Mouse (Mus musculus) hindbrain, embryonic 11.5 days (tissue): ENCODE results near the gene Nfe2. TPM values are rescaled to one million over a fixed set of nuclear protein-coding genes. Genes with fewer than 3 reads are reported as not detected.
"Not testable (repeated sequence)": the region's sequence is repeated elsewhere in the genome, so short reads cannot be mapped to it uniquely, and the experiment has no call there.

Experiments used
- ATAC-seq: fragments of 200-750 bp; cut with Nextera tagmentation; 2 replicates; pipeline ENCODE4 v1.8.0; 2017; ENCODE audit warnings: mild to moderate bottlenecking, moderate TSS enrichment, moderate library complexity; ENCODE audit not compliant: low FRiP score
- DNase-seq: peaks from one replicate; pipeline ENCODE4 v3.0.0-alpha.2; 2015; ENCODE audit warnings: low spot score
- H3K27ac ChIP-seq: fragments of 300-500 bp; sonication (generic); 2 replicates; pipeline ENCODE4 v1.5.1; 2014; ENCODE audit warnings: mild to moderate bottlenecking, low read depth, low read length
- H3K27me3 ChIP-seq: fragments of 300-500 bp; sonication (generic); 2 replicates; pipeline ENCODE4 v1.6.1; 2014; ENCODE audit warnings: mild to moderate bottlenecking, low read length, moderate library complexity, mixed read lengths; ENCODE audit not compliant: control insufficient read depth, insufficient read depth
- H3K36me3 ChIP-seq: fragments of 300-500 bp; sonication (generic); 2 replicates; pipeline ENCODE4 v1.6.1; 2014; ENCODE audit warnings: mild to moderate bottlenecking, low read length, moderate library complexity, mixed read lengths; ENCODE audit not compliant: control insufficient read depth, insufficient read depth
- H3K4me1 ChIP-seq: fragments of 300-500 bp; sonication (generic); replicated peaks from 2 replicates; pipeline ENCODE4 v1.6.1; 2014; ENCODE audit warnings: low read length, mixed read lengths; ENCODE audit not compliant: control insufficient read depth, insufficient read depth
- H3K4me2 ChIP-seq: fragments of 300-500 bp; sonication (generic); replicated peaks from 2 replicates; pipeline ENCODE4 v1.6.1; 2014; ENCODE audit warnings: mild to moderate bottlenecking, low read depth, low read length
- H3K4me3 ChIP-seq: fragments of 300-500 bp; sonication (generic); 2 replicates; pipeline ENCODE4 v1.5.1; 2014; ENCODE audit warnings: low read depth, low read length
- H3K9ac ChIP-seq: fragments of 300-500 bp; sonication (generic); 2 replicates; pipeline ENCODE4 v1.6.1; 2014; ENCODE audit warnings: low read depth, low read length
- H3K9me3 ChIP-seq: fragments of 300-500 bp; sonication (generic); 2 replicates; pipeline ENCODE4 v1.6.1; 2016; ENCODE audit warnings: low read length; ENCODE audit not compliant: control insufficient read depth
- WGBS: fragments of 180-500 bp; shearing (Covaris S2); extraction: QIAGEN DNeasy Blood & Tissue Kit; methylation state at CpG from one replicate; pipeline ENCODE4 v1.1.7; 2014; 5-methylcytosine and 5-hydroxymethylcytosine counted together
- polyA plus RNA-seq: library from polyadenylated mRNA; unstranded; fragments of >200 nt; fragmentation: Nextera tagmentation; extraction: Ambion mirVana; gene quantifications from 2 replicates; pipeline ENCODE4 v1.2.1, GENCODE M21; 2014

Gene Nfe2
- polyA plus RNA-seq, 1 experiment from 2014 or later: 5.0 TPM

DNA sequence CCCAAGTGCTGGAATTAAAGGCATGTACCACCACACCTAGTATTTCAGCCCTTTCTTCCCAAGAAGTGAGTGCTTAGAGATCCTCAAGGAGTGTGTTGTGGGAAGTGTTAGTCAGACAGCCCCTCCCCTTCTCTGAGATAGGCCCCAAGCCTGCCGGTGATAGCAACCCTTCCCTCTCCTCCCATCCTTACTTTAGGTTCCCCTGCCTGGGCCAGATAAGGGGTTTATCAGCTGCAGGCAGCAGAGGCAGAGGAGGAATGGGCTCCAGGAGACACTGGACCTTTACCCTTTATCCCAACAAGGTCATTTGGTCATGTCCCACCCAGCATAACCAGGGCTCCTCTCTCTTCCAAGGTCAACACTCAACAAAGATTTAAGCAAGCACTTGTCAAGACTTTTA, 6.6 kb downstream of the Nfe2 start:
- Histone ChIP-seq H3K27ac (no peak overlapping the region), H3K9me3 (no peaks in the 10 kb centered on the region), H3K4me2 (no peak overlapping the region), H3K36me3 (peaks cover 12% of the 10 kb centered on the region; the same call in 1 of the 2 replicates), H3K27me3 (0 out of 2 replicates have a peak, but pooled peaks cover 3% of the 10 kb centered on the region), H3K4me3 (no peak overlapping the region), H3K9ac (no peak overlapping the region), H3K4me1 (peaks cover 7% of the 10 kb centered on the region; the same call in 1 of the 2 replicates)
- no peak for ATAC-seq
- 70% methylated on average over 1 of the region's 1 CpGs for WGBS
- no peak for DNase-seq

- H3K27me3 ChIP-seq: 0 out of 2 replicates have a peak, but pooled peaks cover 3% of the 10 kb centered on the region
- H3K27ac ChIP-seq: peak overlapping the region; percentile 11; the same call in 1 of the 2 replicates
- no peaks in the 10 kb centered on the region for H3K9me3 ChIP-seq
- peak; percentile 76 for DNase-seq
- no peak overlapping the region for H3K4me2 ChIP-seq
- H3K9ac ChIP-seq: no peak overlapping the region
- H3K4me1 ChIP-seq: peaks cover 5% of the 10 kb centered on the region; the same call in 1 of the 2 replicates
- peak; percentile 34; the same call in 1 of the 2 replicates for ATAC-seq
- WGBS: 30% methylated on average over 2 of the region's 2 CpGs
- no peak overlapping the region for H3K4me3 ChIP-seq
- H3K36me3 ChIP-seq: peaks cover 19% of the 10 kb centered on the region
Measured at GRCm38 (mm10) chr15:103250195-103250740, 7.9 kb downstream of the Nfe2 start.

- DNase-seq, H3K9me3 ChIP-seq, H3K4me2 ChIP-seq, H3K4me3 ChIP-seq, H3K27me3 ChIP-seq, H3K9ac ChIP-seq, ATAC-seq, H3K4me1 ChIP-seq: not testable (repeated sequence)
- Histone ChIP-seq H3K36me3 (peaks cover 22% of the 10 kb centered on the region), H3K27ac (peak overlapping the region; percentile 33; the same call in 1 of the 2 replicates)
- 83% methylated on average over 6 of the region's 6 CpGs for WGBS
Measured at GRCm38 (mm10) chr15:103249511-103249910, 8.7 kb downstream of the Nfe2 start.

DNA sequence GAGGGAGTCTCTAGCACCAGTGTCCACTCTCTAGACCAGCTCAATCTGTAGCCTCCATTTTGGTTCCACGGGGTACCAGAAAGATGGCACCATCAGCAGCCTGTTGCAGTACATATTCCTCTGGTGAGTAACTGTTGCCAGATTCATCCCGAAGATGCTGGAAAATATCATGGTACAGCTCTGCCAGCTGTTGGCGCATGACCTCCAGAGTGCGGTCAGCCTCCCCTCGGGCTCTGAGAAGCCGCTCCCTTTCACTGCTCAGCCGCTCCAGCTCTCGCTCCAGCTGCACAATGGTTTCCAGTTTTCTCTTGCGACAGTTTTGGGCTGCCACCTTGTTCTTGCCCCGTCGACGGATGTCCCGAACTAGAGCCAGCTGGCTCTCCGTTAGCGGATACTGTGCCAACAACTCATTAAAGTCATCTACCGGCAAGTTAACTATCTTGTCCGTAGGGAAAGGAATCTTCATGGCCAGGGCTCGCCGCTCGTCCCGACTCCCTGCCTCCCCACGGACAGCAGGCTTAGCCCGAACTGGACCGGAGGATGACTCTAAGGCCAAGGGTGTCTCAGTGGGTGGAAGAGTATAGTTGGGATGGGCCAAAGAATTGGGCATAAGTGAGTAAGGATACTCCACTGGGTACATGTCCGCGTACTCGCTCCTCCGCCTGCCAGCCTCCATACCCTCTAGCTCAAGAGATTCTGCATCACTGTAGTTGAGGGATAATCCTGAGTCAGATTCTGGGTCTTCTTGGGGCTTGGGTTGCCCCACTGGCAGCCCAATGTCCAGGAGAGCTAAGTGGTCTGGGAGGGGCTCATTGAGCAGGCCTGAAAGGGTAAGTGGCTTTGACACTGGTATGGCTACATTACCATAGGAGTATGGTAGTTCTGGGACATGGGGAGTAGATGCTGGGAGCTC, 9.5 kb downstream of the Nfe2 start:
- no peak overlapping the region for H3K4me3 ChIP-seq
- H3K9ac ChIP-seq: no peak overlapping the region
- DNase-seq (no peak), ATAC-seq (peak; percentile 28; the same call in 1 of the 2 replicates)
- H3K4me1 ChIP-seq: no peaks in the 10 kb centered on the region
- no peak overlapping the region for H3K4me2 ChIP-seq
- no peaks in the 10 kb centered on the region for H3K27me3 ChIP-seq
- H3K36me3 ChIP-seq: peaks cover 26% of the 10 kb centered on the region
- WGBS: 83% methylated on average over 28 of the region's 28 CpGs
- no peaks in the 10 kb centered on the region for H3K9me3 ChIP-seq
- H3K27ac ChIP-seq: peak overlapping the region; percentile 33; the same call in 1 of the 2 replicates

GRCm38 (mm10) chr15:103247782-103248400, 10.3 kb downstream of the Nfe2 start:
- peaks cover 3% of the 10 kb centered on the region; the same call in 1 of the 2 replicates for H3K4me1 ChIP-seq
- ATAC-seq (0 out of 2 replicates have a peak, but pooled peaks have one; percentile 10), DNase-seq (no peak)
- H3K36me3 ChIP-seq: peaks cover 29% of the 10 kb centered on the region
- H3K4me3 ChIP-seq: no peak overlapping the region
- no peaks in the 10 kb centered on the region for H3K9me3 ChIP-seq
- no peaks in the 10 kb centered on the region for H3K27me3 ChIP-seq
- no peak overlapping the region for H3K4me2 ChIP-seq
- H3K27ac ChIP-seq: no peak overlapping the region
- no peak overlapping the region for H3K9ac ChIP-seq

DNA sequence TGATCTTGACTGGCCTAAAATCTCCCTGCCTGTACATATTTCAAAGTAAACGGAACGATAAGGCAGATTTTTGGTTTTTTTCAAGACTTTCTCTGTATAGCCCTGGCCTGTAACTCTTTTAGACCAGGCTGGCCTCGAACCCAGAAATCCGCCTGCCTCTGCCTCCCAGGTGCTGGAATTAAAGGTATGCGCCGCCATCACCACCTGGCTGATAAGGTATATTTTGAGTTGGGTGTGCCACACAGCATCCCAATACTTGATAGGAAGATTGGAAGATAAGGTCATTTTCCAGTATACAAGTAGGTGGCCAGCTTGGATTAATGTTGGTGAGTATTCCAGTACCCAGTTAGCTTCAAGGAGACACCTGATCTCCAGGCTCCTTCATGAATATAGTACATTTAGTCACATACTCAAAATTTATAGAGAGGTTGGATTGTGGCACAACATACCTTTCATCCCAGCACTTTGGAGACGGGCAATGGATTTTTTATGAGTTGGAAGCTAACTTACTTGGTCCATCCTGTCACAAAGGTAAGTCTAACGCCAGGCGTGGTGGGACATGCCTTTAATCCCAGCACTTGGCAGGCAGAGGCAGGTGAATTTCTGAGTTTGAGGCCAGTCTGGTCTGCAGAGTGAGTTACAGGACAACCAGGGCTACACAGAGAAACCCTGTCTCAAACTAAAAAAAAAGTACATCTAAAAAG, 11.0 kb downstream of the Nfe2 start:
- Histone ChIP-seq H3K27ac (no peak overlapping the region), H3K36me3 (peaks cover 35% of the 10 kb centered on the region), H3K9me3 (no peaks in the 10 kb centered on the region), H3K9ac (no peak overlapping the region), H3K4me2 (no peak overlapping the region), H3K4me3 (no peak overlapping the region), H3K4me1 (peaks cover 7% of the 10 kb centered on the region; the same call in 1 of the 2 replicates), H3K27me3 (no peaks in the 10 kb centered on the region)
- WGBS: 92% methylated on average over 9 of the region's 9 CpGs
- DNase-seq: no peak
- ATAC-seq: no peak

DNA sequence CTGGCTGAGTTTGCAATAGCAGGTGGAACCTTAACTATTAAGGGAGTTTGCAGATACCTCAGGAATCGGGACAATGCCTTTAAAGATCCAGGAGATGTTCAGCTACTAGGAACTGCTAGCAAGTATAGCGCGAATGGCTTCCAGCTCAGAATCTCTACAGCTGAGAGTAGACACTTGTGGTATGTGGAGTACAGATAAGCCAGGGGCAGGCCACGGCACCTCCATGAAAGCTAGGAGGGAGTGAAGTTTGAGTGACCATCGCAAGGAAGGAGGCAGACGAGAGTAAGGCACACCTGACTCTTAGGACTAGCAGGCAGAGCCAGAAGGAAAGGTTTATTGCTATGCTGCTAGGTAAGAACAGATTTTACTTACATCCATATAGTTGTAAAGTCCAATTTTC, 12.6 kb downstream of the Nfe2 start:
- H3K4me2 ChIP-seq: no peak overlapping the region
- no peak for DNase-seq
- H3K9ac ChIP-seq: no peak overlapping the region
- H3K4me3 ChIP-seq: no peak overlapping the region
- H3K27ac ChIP-seq: no peak overlapping the region
- 91% methylated on average over 6 of the region's 6 CpGs for WGBS
- peaks cover 7% of the 10 kb centered on the region; the same call in 1 of the 2 replicates for H3K4me1 ChIP-seq
- ATAC-seq: no peak
- H3K9me3 ChIP-seq: no peaks in the 10 kb centered on the region
- H3K36me3 ChIP-seq: peaks cover 35% of the 10 kb centered on the region
- no peaks in the 10 kb centered on the region for H3K27me3 ChIP-seq

DNA sequence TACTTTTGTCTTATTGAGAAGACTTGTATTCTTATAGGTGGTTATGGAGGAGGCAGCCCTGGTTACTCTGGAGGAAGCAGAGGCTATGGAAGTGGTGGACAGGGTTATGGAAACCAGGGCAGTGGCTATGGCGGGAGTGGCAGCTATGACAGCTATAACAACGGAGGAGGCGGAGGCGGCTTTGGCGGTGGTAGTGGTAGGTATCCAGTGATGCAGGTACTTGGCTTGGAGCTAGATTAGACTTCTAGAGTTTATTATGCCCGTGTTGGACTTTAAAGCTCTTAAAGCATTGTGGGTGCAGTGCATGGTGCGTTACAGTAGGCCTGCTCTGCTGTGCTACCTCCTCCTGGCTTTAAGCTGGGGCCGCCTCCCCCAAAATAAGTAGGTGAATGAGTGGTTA, 15.3 kb downstream of the Nfe2 start:
- 77% methylated on average over 8 of the region's 8 CpGs for WGBS
- H3K36me3 ChIP-seq: peaks cover 30% of the 10 kb centered on the region

More for the DNA sequence above, 15.3 kb downstream of the Nfe2 start:
- no peak overlapping the region for H3K27ac ChIP-seq
- peak overlapping the region; percentile 31; the same call in 1 of the 2 replicates for H3K9ac ChIP-seq
- H3K4me2 ChIP-seq: peak overlapping the region; percentile 74
- ATAC-seq: no peak
- no peaks in the 10 kb centered on the region for H3K27me3 ChIP-seq
- peaks cover 7% of the 10 kb centered on the region; the same call in 1 of the 2 replicates for H3K4me1 ChIP-seq
- peak overlapping the region; percentile 46 for H3K4me3 ChIP-seq
- no peaks in the 10 kb centered on the region for H3K9me3 ChIP-seq
- no peak for DNase-seq
